Mouse (Mus musculus): ENCODE data around the gene Cs. TPM values are rescaled to one million over a fixed set of nuclear protein-coding genes. Genes with fewer than 3 reads are reported as not detected.
"Not testable (repeated sequence)": the region's sequence is repeated elsewhere in the genome, so short reads cannot be mapped to it uniquely, and the experiment has no call there.

Cs gene
- polyA plus RNA-seq, 1 experiment from 2014 or later: 192 TPM

- Histone ChIP-seq H3K36me3 (peaks cover 34% of the 10 kb centered on the region), H3K9me3 (no peaks in the 10 kb centered on the region), H3K27me3 (replicated peaks) (no peaks in the 10 kb centered on the region), H3K4me2 (no peak overlapping the region), H3K9ac (no peak overlapping the region), H3K4me1 (0 out of 2 replicates have a peak, but pooled peaks cover 5% of the 10 kb centered on the region), H3K4me3 (replicated peaks) (no peak overlapping the region), H3K27ac (peak overlapping the region; percentile 26; the same call in 1 of the 2 replicates)
- ATAC-seq (ENCODE audit: insufficient read depth, low FRiP score, low read depth): peak; percentile 54; the same call in 1 of the 2 replicates
- 51% methylated on average over 11 of the region's 11 CpGs for WGBS
These were observed 27.4 kb upstream of the Cs start for GRCm38 (mm10) chr10:128310177-128310576.

- Histone ChIP-seq H3K4me2 (no peak overlapping the region), H3K4me1 (0 out of 2 replicates have a peak, but pooled peaks cover 5% of the 10 kb centered on the region), H3K9me3 (no peaks in the 10 kb centered on the region), H3K9ac (no peak overlapping the region), H3K36me3 (peaks cover 41% of the 10 kb centered on the region), H3K27me3 (replicated peaks) (no peaks in the 10 kb centered on the region), H3K4me3 (replicated peaks) (no peak overlapping the region), H3K27ac (no peak overlapping the region)
- 68% methylated on average over 4 of the region's 4 CpGs for WGBS
- ATAC-seq (ENCODE audit: insufficient read depth, low FRiP score, low read depth): no peak
These were observed 26.6 kb upstream of the Cs start for GRCm38 (mm10) chr10:128310902-128311301.

GRCm38 (mm10) chr10:128315578-128315977 lies 22.0 kb upstream of the Cs start:
- no peak for ATAC-seq (ENCODE audit: insufficient read depth, low FRiP score, low read depth)
- Histone ChIP-seq H3K27me3 (replicated peaks) (no peaks in the 10 kb centered on the region), H3K4me1 (no peaks in the 10 kb centered on the region), H3K9ac (no peak overlapping the region), H3K36me3 (peaks cover 45% of the 10 kb centered on the region), H3K27ac (no peak overlapping the region), H3K9me3 (no peaks in the 10 kb centered on the region), H3K4me2 (no peak overlapping the region), H3K4me3 (replicated peaks) (no peak overlapping the region)
- WGBS: 92% methylated on average over 8 of the region's 8 CpGs

- Histone ChIP-seq H3K4me1 (peaks cover 9% of the 10 kb centered on the region), H3K36me3 (peaks cover 27% of the 10 kb centered on the region), H3K27me3 (replicated peaks) (no peaks in the 10 kb centered on the region), H3K9ac (peak overlapping the region; percentile 32; the same call in 1 of the 2 replicates), H3K4me2 (peak overlapping the region; percentile 81), H3K27ac (0 out of 2 replicates have a peak overlapping the region, but pooled peaks have one; percentile 38), H3K9me3 (no peaks in the 10 kb centered on the region), H3K4me3 (replicated peaks) (peak overlapping the region; percentile 74)
- ATAC-seq (ENCODE audit: insufficient read depth, low FRiP score, low read depth): no peak
- WGBS: 47% methylated on average over 12 of the region's 12 CpGs
These were observed 15.9 kb upstream of the Cs start for GRCm38 (mm10) chr10:128321641-128322040.

GRCm38 (mm10) chr10:128322141-128323108 lies 15.1 kb upstream of the Cs start, which contains the start of gene Cnpy2:
Gene Cnpy2, plus strand, starts transcription at chr10:128322459.
- H3K27ac ChIP-seq: peak within 1 kb of the TSS; percentile 93
- WGBS: under 1% methylated on average over 40 of the region's 40 CpGs
- peak within 1 kb of the TSS; percentile 81 for H3K4me2 ChIP-seq
- peak within 1 kb of the TSS; percentile 77 for H3K9ac ChIP-seq
- H3K9me3 ChIP-seq: no peaks in the 10 kb centered on the region
- ATAC-seq (ENCODE audit: insufficient read depth, low FRiP score, low read depth): peak; percentile 86
- H3K36me3 ChIP-seq: peaks cover 34% of the 10 kb centered on the region
- peak within 1 kb of the TSS; percentile 74 for H3K4me3 ChIP-seq (replicated peaks)
- peaks cover 9% of the 10 kb centered on the region for H3K4me1 ChIP-seq
- H3K27me3 ChIP-seq (replicated peaks): no peaks in the 10 kb centered on the region

GRCm38 (mm10) chr10:128323516-128323915 lies 14.0 kb upstream of the Cs start:
- Histone ChIP-seq H3K4me3 (replicated peaks) (peak overlapping the region; percentile 74), H3K9ac (peak overlapping the region; percentile 77), H3K27me3 (replicated peaks) (no peaks in the 10 kb centered on the region), H3K36me3 (peaks cover 40% of the 10 kb centered on the region), H3K4me1 (peaks cover 9% of the 10 kb centered on the region), H3K4me2 (peak overlapping the region; percentile 81), H3K9me3 (no peaks in the 10 kb centered on the region), H3K27ac (peak overlapping the region; percentile 93)
- 64% methylated on average over 8 of the region's 8 CpGs for WGBS
- ATAC-seq (ENCODE audit: insufficient read depth, low FRiP score, low read depth): no peak

GRCm38 (mm10) chr10:128326825-128327224 lies 10.7 kb upstream of the Cs start:
- no peaks in the 10 kb centered on the region for H3K27me3 ChIP-seq (replicated peaks)
- no peak overlapping the region for H3K9ac ChIP-seq
- no peak overlapping the region for H3K27ac ChIP-seq
- H3K9me3 ChIP-seq: no peaks in the 10 kb centered on the region
- 92% methylated on average over 8 of the region's 8 CpGs for WGBS
- H3K4me3 ChIP-seq (replicated peaks): no peak overlapping the region
- ATAC-seq (ENCODE audit: insufficient read depth, low FRiP score, low read depth): no peak
- no peak overlapping the region for H3K4me2 ChIP-seq
- peaks cover 9% of the 10 kb centered on the region for H3K4me1 ChIP-seq
- H3K36me3 ChIP-seq: peaks cover 29% of the 10 kb centered on the region

GRCm38 (mm10) chr10:128327610-128328009 lies 9.9 kb upstream of the Cs start:
- H3K4me3 ChIP-seq (replicated peaks): no peak overlapping the region
- no peaks in the 10 kb centered on the region for H3K9me3 ChIP-seq
- ATAC-seq (ENCODE audit: insufficient read depth, low FRiP score, low read depth): no peak
- H3K4me2 ChIP-seq: no peak overlapping the region
- H3K9ac ChIP-seq: no peak overlapping the region
- no peak overlapping the region for H3K27ac ChIP-seq
- no peaks in the 10 kb centered on the region for H3K27me3 ChIP-seq (replicated peaks)
- peaks cover 29% of the 10 kb centered on the region for H3K36me3 ChIP-seq
- peaks cover 9% of the 10 kb centered on the region for H3K4me1 ChIP-seq
- 85% methylated on average over 10 of the region's 10 CpGs for WGBS

GRCm38 (mm10) chr10:128332358-128333249 lies 4.9 kb upstream of the Cs start:
- WGBS: 79% methylated on average over 6 of the region's 6 CpGs
- not testable (repeated sequence) for H3K4me1 ChIP-seq; H3K9me3 ChIP-seq; H3K27ac ChIP-seq; H3K27me3 ChIP-seq (replicated peaks); H3K36me3 ChIP-seq; H3K9ac ChIP-seq; ATAC-seq (ENCODE audit: insufficient read depth, low FRiP score, low read depth); H3K4me2 ChIP-seq; H3K4me3 ChIP-seq (replicated peaks)

GRCm38 (mm10) chr10:128335582-128335981 lies 2.0 kb upstream of the Cs start:
- no peaks in the 10 kb centered on the region for H3K27me3 ChIP-seq (replicated peaks)
- H3K9me3 ChIP-seq: no peaks in the 10 kb centered on the region
- H3K9ac ChIP-seq: no peak overlapping the region
- no peak overlapping the region for H3K27ac ChIP-seq
- 0% methylated on average over 4 of the region's 4 CpGs for WGBS
- H3K4me3 ChIP-seq (replicated peaks): no peak overlapping the region
- no peak for ATAC-seq (ENCODE audit: insufficient read depth, low FRiP score, low read depth)
- H3K4me1 ChIP-seq: peaks cover 22% of the 10 kb centered on the region
- no peak overlapping the region for H3K4me2 ChIP-seq
- no peaks in the 10 kb centered on the region; the same call in 1 of the 2 replicates for H3K36me3 ChIP-seq

- Histone ChIP-seq H3K4me1 (peaks cover 22% of the 10 kb centered on the region), H3K9me3 (no peaks in the 10 kb centered on the region), H3K27me3 (replicated peaks) (no peaks in the 10 kb centered on the region), H3K4me2 (no peak overlapping the region), H3K36me3 (no peaks in the 10 kb centered on the region; the same call in 1 of the 2 replicates), H3K4me3 (replicated peaks) (no peak overlapping the region), H3K27ac (0 out of 2 replicates have a peak overlapping the region, but pooled peaks have one; percentile 98), H3K9ac (no peak overlapping the region)
- WGBS: 86% methylated on average over 3 of the region's 3 CpGs
- ATAC-seq (ENCODE audit: insufficient read depth, low FRiP score, low read depth): no peak
These were observed 1.3 kb upstream of the Cs start for GRCm38 (mm10) chr10:128336195-128336594.

Measured in stomach, embryonic 15.5 days (tissue).